Mouse (Mus musculus): ENCODE data around the gene Smim17.
A peak's percentile ranks its signal among the peaks of the same experiment; 100 is the strongest.
"Not testable (repeated sequence)": the region's sequence is repeated elsewhere in the genome, so short reads cannot be mapped to it uniquely, and the experiment has no call there.

Smim17 gene

GRCm38 (mm10) chr7:6397996-6398975 is at the start of gene Smim17:
Gene Smim17, plus strand, starts transcription at chr7:6398715.
- DNase-seq (ENCODE audit: low spot score) = peak; percentile 27

GRCm38 (mm10) chr7:6358121-6358520 is 40.4 kb upstream of the Smim17 start:
- no peak for DNase-seq (ENCODE audit: low spot score)

GRCm38 (mm10) chr7:6358937-6359590 is 39.5 kb upstream of the Smim17 start:
- DNase-seq (ENCODE audit: low spot score) = peak; percentile 13

GRCm38 (mm10) chr7:6360477-6361060 is 37.9 kb upstream of the Smim17 start:
- no peak for DNase-seq (ENCODE audit: low spot score)

GRCm38 (mm10) chr7:6361756-6362155 is 36.8 kb upstream of the Smim17 start:
- no peak for DNase-seq (ENCODE audit: low spot score)

- peak; percentile 98 for DNase-seq (ENCODE audit: low spot score)
Observed at GRCm38 (mm10) chr7:6362268-6363046, 36.1 kb upstream of the Smim17 start.

GRCm38 (mm10) chr7:6363047-6363488 is 35.4 kb upstream of the Smim17 start, which contains the start of gene Zfp78:
Gene Zfp78, plus strand, starts transcription at chr7:6363280.
- DNase-seq (ENCODE audit: low spot score) = no peak

GRCm38 (mm10) chr7:6364761-6365160 is 33.8 kb upstream of the Smim17 start:
- no peak for DNase-seq (ENCODE audit: low spot score)

- DNase-seq (ENCODE audit: low spot score) = no peak
Observed at GRCm38 (mm10) chr7:6367185-6367584, 31.3 kb upstream of the Smim17 start.

GRCm38 (mm10) chr7:6368146-6368545 is 30.4 kb upstream of the Smim17 start:
- DNase-seq (ENCODE audit: low spot score) = not testable (repeated sequence)

GRCm38 (mm10) chr7:6369460-6369859 is 29.1 kb upstream of the Smim17 start:
- no peak for DNase-seq (ENCODE audit: low spot score)

- no peak for DNase-seq (ENCODE audit: low spot score)
Observed at GRCm38 (mm10) chr7:6372993-6373392, 25.5 kb upstream of the Smim17 start.

GRCm38 (mm10) chr7:6378441-6378840 is 20.1 kb upstream of the Smim17 start:
- no peak for DNase-seq (ENCODE audit: low spot score)

GRCm38 (mm10) chr7:6381431-6381830 is 17.1 kb upstream of the Smim17 start:
- DNase-seq (ENCODE audit: low spot score) = no peak

GRCm38 (mm10) chr7:6383044-6383455 is 15.5 kb upstream of the Smim17 start, which contains the start of gene Zfp28:
Gene Zfp28, plus strand, starts transcription at chr7:6383295.
- peak; percentile 93 for DNase-seq (ENCODE audit: low spot score)

GRCm38 (mm10) chr7:6384011-6384410 is 14.5 kb upstream of the Smim17 start:
- DNase-seq (ENCODE audit: low spot score) = no peak

GRCm38 (mm10) chr7:6386995-6387394 is 11.5 kb upstream of the Smim17 start:
- DNase-seq (ENCODE audit: low spot score) = no peak

GRCm38 (mm10) chr7:6388971-6389370 is 9.5 kb upstream of the Smim17 start:
- DNase-seq (ENCODE audit: low spot score) = no peak

GRCm38 (mm10) chr7:6389449-6389848 is 9.1 kb upstream of the Smim17 start:
- no peak for DNase-seq (ENCODE audit: low spot score)

- peak; percentile 98 for DNase-seq (ENCODE audit: low spot score)
Observed at GRCm38 (mm10) chr7:6410043-6410442, 11.5 kb downstream of the Smim17 start, which contains the start of gene Gm20715. Gene Gm20715, plus strand, starts transcription at chr7:6410277.

GRCm38 (mm10) chr7:6414626-6415441 is 16.3 kb downstream of the Smim17 start:
- DNase-seq (ENCODE audit: low spot score) = no peak

Measured in ovary, postnatal 14 days (tissue).